Mouse (Mus musculus) Patski (cell line): ENCODE measurements at regions not wholly inside any gene's neighbourhood (a gene's known extent, or its start where the extent isn't known, plus 50 kb on each side); places are given as distances from the start of the nearest gene placed in this dataset.

Experiments
- ATAC-seq: fragments of 100-300 bp; one replicate; pipeline ENCODE4 v1.8.0; 2021
- CTCF ChIA-PET: fragments of 350-600 bp; sonication (Branson Sonifier 250); formaldehyde crosslinking; loops from one replicate; lab custom pipeline; 2022; ENCODE audit warnings: inconsistent platforms; lab: Charles Lee
- POLR2A ChIA-PET: fragments of 350-600 bp; sonication (Branson Sonifier 250); formaldehyde crosslinking; loops from one replicate; lab custom pipeline; 2022; ENCODE audit warnings: antibody characterized with exemption, inconsistent platforms; lab: Charles Lee
- DNase-seq: peaks from one replicate; pipeline ENCODE4 v3.0.0-alpha.2; 2011; ENCODE audit warnings: low read depth, low spot score
- H3K27me3 ChIP-seq: fragments of 371-371 bp; one replicate; pipeline ENCODE4 v1.5.1; 2021
- CTCF ChIP-seq: fragments of 100-300 bp; IDR thresholded peaks from one replicate; pipeline ENCODE4 v1.5.1; 2021
- in situ Hi-C: fragments of 300-500 bp; cut with MboI; formaldehyde crosslinking; loops from 3 replicates; pipeline ENCODE4 v1.11.1; 2018; ENCODE audit warnings: low pct_unique_long_range_greater_than_20kb, mixed read lengths

GRCm38 (mm10) chr7:136423846-136424531, 470.4 kb upstream of the Mgmt start:
- DNase-seq (no peak), ATAC-seq (no peak)
- TF ChIP-seq CTCF, result no peak
- ChIA-PET POLR2A (no interaction called here), CTCF (interaction anchor here (1.2 kb wide), 1 partner anchor 11 kb away, joined by 3 read pairs; no protein-coding TSS in a partner anchor)
- no peaks in the 10 kb centered on the region for H3K27me3 ChIP-seq
- in situ Hi-C loops, result no loop called here

GRCm38 (mm10) chr7:136427164-136427563, 467.2 kb upstream of the Mgmt start:
- DNase-seq (no peak), ATAC-seq (no peak)
- ChIA-PET POLR2A (no interaction called here), CTCF (no interaction called here)
- no peak for TF ChIP-seq CTCF
- in situ Hi-C loops, result no loop called here
- peaks cover 6% of the 10 kb centered on the region for H3K27me3 ChIP-seq

GRCm38 (mm10) chr7:136430085-136431011, 464.1 kb upstream of the Mgmt start:
- CTCF ChIA-PET, result no interaction called here
- TF ChIP-seq CTCF, result no peak
- no peak for DNase-seq
- ATAC-seq, result no peak
- POLR2A ChIA-PET, result no interaction called here
- in situ Hi-C loops, result no loop called here
- H3K27me3 ChIP-seq, result peaks cover 6% of the 10 kb centered on the region

GRCm38 (mm10) chr7:136433699-136434098, 460.7 kb upstream of the Mgmt start:
- CTCF ChIA-PET, result no interaction called here
- in situ Hi-C loops, result no loop called here
- TF ChIP-seq CTCF, result no peak
- no peak for ATAC-seq
- peaks cover 6% of the 10 kb centered on the region for H3K27me3 ChIP-seq
- no peak for DNase-seq
- POLR2A ChIA-PET, result no interaction called here

- ChIA-PET CTCF (no interaction called here), POLR2A (no interaction called here)
- DNase-seq (no peak), ATAC-seq (no peak)
- TF ChIP-seq CTCF, result no peak
- H3K27me3 ChIP-seq, result peaks cover 6% of the 10 kb centered on the region
- in situ Hi-C loops, result no loop called here
Observed at GRCm38 (mm10) chr7:136434510-136434909, 459.9 kb upstream of the Mgmt start.

GRCm38 (mm10) chr7:136443436-136443835, 451.0 kb upstream of the Mgmt start:
- ChIA-PET POLR2A (no interaction called here), CTCF (no interaction called here)
- no peaks in the 10 kb centered on the region for H3K27me3 ChIP-seq
- DNase-seq (no peak), ATAC-seq (no peak)
- no peak for TF ChIP-seq CTCF
- in situ Hi-C loops, result no loop called here

GRCm38 (mm10) chr7:136445091-136445490, 449.3 kb upstream of the Mgmt start:
- no peak for TF ChIP-seq CTCF
- ChIA-PET POLR2A (no interaction called here), CTCF (no interaction called here)
- no peak for ATAC-seq
- DNase-seq, result no peak
- H3K27me3 ChIP-seq, result no peaks in the 10 kb centered on the region
- in situ Hi-C loops, result no loop called here

GRCm38 (mm10) chr7:136449286-136449685, 445.1 kb upstream of the Mgmt start:
- POLR2A ChIA-PET, result no interaction called here
- DNase-seq (no peak), ATAC-seq (no peak)
- CTCF ChIA-PET, result no interaction called here
- TF ChIP-seq CTCF, result no peak
- H3K27me3 ChIP-seq, result no peaks in the 10 kb centered on the region
- in situ Hi-C loops, result no loop called here

- H3K27me3 ChIP-seq, result no peaks in the 10 kb centered on the region
- no peak for DNase-seq
- ChIA-PET POLR2A (no interaction called here), CTCF (no interaction called here)
- TF ChIP-seq CTCF, result no peak
- no peak for ATAC-seq
- in situ Hi-C loops, result no loop called here
Observed at GRCm38 (mm10) chr7:136451672-136452361, 442.6 kb upstream of the Mgmt start.

GRCm38 (mm10) chr7:136452561-136452960, 441.9 kb upstream of the Mgmt start:
- ATAC-seq, result no peak
- no peak for DNase-seq
- no peaks in the 10 kb centered on the region for H3K27me3 ChIP-seq
- ChIA-PET POLR2A (no interaction called here), CTCF (no interaction called here)
- TF ChIP-seq CTCF, result no peak
- in situ Hi-C loops, result no loop called here

- CTCF ChIA-PET, result no interaction called here
- TF ChIP-seq CTCF, result no peak
- DNase-seq, result no peak
- POLR2A ChIA-PET, result no interaction called here
- no peak for ATAC-seq
- in situ Hi-C loops, result no loop called here
- H3K27me3 ChIP-seq, result no peaks in the 10 kb centered on the region
Observed at GRCm38 (mm10) chr7:136457171-136457570, 437.2 kb upstream of the Mgmt start.
